Mouse (Mus musculus) mouse embryonic stem cell (cell line): Measurements from ENCODE around the gene Tgfbr3.

Experiments used
- in situ Hi-C, 2 experiments: fragments of 300-500 bp; cut with MboI; formaldehyde crosslinking; loops; 1 replicate in 1 of 2; 3 replicates in 1 of 2; pipeline ENCODE4 v1.14.3; 2019 to 2020; ENCODE audit warnings: low sequenced_read_pairs in 2 of 2, low pct_unique_long_range_greater_than_20kb in 1 of 2, mixed read lengths in 1 of 2; ENCODE audit not compliant: unreplicated experiment in 1 of 2

Gene Tgfbr3

DNA sequence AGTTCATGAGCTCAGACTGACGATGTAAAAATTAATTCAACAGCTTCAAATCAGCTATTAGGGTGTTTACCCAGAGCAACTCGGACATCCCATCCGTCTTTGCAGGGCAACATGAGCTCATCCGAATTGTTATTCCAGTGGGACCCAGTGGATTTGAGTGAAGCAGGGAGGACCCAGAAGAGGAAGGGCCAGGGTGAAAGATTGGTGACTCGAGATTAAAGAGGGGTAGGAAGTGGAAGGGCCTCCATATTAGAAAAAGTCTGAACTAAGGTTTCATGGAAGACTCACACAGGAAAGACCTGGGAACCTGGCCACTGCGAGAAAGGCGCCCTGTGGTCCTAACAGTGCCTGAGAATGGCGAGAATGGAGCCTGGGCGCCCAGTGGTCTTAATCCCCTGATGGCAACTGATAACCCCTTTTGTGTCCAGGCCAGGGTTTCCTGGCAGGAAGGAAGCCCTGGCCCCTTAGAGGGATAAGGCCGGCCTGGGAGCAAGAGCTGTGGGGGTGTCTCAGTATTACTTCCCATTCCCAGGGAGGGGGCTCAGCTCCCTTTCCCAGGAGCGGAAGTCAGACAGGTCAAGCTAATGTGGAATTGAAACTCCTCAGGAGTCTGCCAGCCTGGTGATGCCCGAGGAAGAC, 208.3 kb downstream of the Tgfbr3 start:
- in situ Hi-C loops = no loop called here

DNA sequence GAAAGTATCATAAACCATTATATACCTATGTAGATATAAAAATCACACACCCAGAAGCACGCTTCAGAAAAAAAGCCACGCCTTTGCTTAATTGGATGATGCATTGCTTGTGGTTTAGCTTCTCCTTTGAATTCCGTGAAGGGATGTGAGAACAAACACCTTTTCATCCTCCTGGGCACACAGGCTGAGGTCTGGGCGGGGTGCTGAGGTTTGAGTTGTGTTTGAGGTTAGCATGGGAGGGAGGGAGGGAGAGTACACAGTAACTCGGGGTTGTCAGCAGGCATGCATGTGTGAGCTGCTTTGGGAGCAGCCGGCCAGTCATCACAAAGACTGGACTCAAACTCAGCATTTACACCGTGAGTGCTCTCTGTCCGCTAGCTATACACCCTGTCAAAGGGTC, 209.5 kb downstream of the Tgfbr3 start:
- in situ Hi-C loops = no loop called here

DNA sequence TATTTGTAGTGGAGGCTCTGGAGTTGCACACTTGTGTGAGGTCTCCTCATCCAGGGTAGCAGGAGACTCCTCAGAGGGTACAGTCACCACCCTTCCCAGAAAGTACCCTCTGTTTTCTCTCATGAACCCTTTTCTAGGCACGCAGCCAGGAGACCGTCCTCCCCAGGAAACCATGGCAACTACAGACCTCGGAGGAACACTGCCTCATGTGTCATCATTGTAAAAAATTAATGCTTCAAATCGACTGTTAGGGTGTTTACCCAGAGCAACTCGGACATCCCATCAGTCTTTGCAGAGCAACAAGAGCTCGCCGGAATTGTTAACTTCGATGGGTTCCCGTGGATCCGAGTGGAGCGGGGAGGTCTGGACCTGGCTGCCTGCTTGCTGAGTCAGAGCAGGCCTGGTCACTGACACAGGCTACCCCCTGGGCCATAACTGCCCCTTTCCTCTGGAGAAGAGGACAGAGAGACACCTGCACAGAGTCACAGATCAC, 210.2 kb downstream of the Tgfbr3 start:
- in situ Hi-C loops = no loop called here

DNA sequence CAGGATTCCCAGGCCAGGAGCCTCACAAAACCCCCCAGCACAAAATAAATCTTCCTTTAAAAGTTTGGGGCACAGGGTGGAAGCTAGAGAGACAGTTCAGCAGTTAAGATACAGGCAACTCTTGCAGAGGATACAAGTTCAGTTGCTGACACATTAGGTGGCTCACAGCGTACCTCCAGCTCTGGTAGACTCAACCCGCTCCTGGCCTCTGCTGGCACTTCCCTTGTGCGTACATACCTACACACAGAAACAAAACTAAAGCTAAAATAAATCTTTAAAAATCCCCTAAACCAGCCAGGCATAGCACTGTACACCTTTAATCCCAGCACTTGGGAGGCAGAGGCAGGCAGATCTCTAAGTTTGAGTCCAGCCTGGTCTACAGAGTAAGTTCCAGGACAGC, 211.1 kb downstream of the Tgfbr3 start:
- in situ Hi-C loops = no loop called here

DNA sequence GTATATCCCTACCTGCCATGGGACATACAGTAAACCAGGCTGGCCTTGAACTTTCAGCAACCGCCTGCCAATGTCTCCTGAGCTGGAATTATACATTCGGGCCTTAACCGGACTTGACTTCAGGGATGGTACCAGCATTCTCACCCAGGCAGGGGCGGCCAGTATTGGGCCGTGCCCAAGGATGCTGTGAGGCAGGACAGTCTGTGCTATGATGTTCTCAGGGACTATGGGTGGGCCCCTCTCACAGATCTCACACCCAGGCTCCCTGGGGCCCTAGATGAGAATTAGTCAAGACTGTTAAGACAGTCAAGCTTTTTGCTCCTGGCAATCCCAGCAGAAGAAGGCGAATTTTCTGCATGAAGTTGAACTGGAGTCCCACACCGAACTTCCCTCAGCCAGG, 211.5 kb downstream of the Tgfbr3 start:
- in situ Hi-C loops = no loop called here

DNA sequence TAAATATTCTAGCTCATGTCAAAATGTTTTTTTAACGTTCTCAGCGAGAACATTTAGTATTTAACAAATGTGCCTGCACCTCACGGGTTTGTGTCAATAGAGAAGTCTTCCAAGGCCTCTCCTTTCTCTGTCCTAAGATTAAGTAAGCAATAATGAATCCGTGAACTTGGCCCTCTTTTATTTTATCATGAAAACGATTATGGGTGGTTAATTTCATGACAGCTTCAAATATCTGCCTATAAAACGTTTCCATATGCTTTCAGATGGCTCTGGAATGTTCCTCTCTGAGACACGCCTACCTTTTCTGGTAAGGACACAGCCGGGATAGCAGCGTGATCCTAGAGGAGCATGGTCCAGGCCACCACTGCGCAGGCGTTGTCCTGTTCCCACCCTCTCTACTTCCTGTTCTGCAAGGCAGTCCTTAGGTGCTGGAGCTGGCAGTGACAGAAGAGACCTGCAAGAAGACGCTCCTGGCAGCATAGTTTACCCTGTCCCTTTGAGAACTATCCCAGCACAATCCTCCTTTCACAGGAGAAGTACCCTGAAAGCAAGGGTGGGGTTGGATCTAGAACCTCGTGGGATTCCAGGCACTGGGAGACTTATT, 214.3 kb downstream of the Tgfbr3 start:
- in situ Hi-C loops = no loop called here

DNA sequence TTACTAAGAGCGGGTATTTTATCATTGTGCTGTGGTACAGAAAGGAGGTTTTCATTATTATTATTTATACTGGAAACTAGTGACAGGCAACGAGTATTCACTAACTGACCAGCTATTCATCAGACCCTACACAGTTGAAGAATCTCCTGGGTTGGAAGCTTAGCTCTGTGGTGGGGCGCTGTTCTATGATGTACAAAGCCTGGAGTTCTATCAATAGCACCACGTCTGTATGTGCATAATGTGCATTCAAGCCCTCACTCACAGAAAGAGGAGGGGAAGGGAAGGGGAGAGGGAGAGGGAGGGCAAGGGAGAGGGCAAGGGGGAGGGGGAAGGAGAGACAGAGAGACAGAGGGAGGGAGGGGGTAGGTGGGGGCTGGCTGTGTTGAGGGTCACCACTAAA, 215.1 kb downstream of the Tgfbr3 start:
- in situ Hi-C loops = no loop called here

DNA sequence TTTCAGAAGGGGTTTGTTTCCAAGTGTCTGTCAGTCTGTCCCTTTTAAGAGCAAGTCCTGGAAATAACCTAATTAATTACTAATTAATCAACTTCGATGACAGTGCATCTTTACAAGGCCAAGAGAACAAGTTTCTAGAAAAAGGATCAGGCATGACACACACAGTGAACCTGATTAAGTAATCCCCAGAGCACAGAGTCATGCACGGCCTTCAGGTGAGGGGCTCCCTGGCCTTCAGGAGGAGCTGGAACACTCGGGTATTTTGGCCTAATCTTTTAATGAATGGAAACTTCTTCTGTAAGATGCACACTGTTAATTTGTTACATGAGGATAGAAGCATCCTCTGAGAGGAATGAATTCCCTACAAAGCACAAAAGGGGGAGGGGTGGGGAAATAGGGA, 215.9 kb downstream of the Tgfbr3 start:
- in situ Hi-C loops = no loop called here

DNA sequence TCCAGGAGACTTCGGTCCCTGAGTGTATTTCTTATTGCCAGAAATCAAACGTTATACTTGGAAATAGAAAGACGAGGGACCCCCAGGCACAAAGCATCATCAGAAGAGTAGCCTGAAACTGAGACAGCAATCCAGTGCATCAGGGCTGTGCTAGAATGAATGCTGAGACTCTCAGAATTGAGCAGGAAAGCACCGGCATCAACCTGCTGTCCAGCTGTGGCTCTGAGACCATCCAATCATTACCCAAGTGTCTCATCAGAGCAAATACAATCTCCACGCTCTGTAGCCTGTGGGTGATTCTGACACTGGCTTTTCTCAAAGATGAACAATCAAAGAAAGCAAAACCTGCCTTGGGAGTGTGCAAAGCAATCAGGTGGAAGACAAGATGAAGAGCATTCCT, 221.3 kb downstream of the Tgfbr3 start:
- in situ Hi-C loops = no loop called here

DNA sequence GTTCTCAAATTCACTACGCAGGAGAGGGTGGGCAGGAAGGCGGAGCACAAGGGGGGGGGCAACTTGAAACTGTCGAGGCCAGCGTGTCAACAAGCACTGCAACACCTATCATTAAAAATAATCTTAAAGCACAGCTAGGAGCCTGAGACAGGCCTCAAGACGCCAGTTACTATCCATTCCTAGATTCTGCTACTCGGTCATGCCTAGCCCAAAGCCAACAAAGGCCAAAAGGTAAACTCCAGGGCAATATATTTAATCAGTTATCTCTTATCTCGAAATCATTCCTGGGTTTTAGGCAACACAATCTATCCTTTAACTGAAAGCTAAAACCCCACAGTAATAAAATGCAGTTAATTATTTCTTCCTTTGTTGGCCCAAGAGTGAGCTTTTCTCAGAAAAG, 221.9 kb downstream of the Tgfbr3 start:
- in situ Hi-C loops = no loop called here

DNA sequence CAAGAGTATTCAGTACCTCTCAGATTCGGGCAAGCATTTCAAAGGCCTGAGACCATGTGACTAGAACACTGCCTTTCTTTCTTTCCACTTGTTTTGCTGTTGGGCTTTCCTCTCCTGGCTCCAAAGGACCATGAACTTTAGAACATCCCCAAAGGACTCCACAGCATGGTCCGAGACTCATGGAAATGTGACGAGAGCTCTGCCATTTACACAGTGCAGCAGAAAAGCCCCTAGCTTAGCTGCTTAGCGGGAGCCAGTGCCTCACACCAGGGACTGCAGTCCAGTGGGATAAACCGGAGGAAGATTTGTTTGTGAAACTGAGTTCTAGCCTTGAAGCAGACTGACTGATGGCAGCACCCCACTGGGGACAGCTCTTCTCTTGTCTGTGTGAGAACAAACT, 224.5 kb downstream of the Tgfbr3 start:
- in situ Hi-C loops = no loop called here

DNA sequence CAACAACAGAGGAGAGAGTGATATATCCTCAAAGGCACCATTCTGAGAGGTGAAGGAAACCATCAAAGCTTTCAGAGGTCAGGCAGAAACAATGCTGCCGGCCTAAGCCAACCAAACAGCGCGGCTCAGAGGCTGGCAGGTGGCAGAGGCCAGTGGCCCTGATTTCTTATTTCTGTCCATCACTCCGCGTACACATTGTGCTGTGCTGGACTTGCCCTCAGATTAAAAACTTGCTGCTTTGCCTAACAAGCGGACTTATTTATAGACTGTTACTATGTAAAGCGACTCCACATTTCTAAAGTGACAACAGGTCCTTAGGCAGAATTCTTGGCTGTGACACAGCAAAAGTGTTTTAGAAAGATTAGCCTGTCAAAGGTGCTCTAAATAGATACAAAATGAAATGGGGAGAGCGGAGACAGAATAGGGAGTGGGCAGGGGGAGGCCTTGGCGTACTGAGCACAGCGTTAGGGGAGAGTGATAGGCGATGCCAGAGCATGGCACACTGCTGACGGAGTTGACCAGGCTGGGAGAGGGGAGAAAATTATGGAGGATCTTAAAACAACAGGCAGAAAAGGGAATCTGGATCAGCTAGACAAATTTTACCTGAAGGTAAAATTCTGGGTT, 227.1 kb downstream of the Tgfbr3 start:
- in situ Hi-C loops = no loop called here

DNA sequence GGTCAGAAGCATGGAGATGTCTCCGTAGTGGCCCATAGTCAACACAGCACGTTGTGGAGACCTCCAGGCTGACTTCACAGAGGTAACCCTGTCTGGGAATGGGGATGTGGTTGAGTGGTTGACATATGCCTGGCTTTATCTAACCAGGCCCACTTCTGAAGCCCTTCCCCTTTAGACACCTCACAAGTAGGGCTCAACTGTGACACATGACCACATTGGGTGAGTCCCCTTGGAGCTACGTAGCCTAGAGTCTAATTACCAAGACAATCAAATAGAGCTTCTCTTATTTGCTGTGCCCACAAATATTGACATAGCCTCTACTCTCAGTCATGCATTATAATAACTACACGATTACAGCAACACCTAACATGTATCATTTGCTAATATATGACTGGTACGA, 229.9 kb downstream of the Tgfbr3 start:
- in situ Hi-C loops = no loop called here

DNA sequence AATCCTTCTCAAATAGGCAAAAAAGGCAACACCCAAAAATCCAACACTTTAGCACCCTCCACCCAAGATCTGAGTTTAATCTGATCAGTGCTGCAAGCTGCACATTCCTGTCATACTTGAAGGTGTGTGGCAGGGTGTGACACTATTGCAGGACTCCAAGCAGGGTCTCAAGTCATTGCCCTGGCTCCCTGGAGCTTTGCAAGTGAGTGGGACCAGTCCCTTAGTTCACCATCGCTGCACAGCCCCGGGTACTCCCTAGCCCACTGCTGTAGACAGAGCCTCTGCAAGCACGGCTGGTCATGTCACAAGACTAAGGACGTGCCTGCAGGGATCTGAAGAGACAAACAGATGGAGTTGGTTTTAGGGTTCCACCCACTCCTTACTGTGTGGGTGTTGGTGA, 230.8 kb downstream of the Tgfbr3 start:
- in situ Hi-C loops = no loop called here
